Mouse (Mus musculus) kidney, postnatal 14 days (tissue): Measurements from ENCODE around the gene Skp1a.

Experiments used
- DNase-seq: peaks from one replicate; pipeline ENCODE4 v3.0.0; 2022; ENCODE audit warnings: mixed read lengths

Skp1a gene

GRCm38 (mm10) chr11:52278991-52279390, 47.2 kb downstream of the Skp1a start:
- DNase-seq = no peak

- DNase-seq = no peak
These were observed 47.9 kb downstream of the Skp1a start for GRCm38 (mm10) chr11:52279611-52280145.

- DNase-seq = no peak
These were observed 49.0 kb downstream of the Skp1a start for GRCm38 (mm10) chr11:52280566-52281455.

GRCm38 (mm10) chr11:52281568-52282328, 50.0 kb downstream of the Skp1a start:
- no peak for DNase-seq

GRCm38 (mm10) chr11:52282420-52282773, 50.6 kb downstream of the Skp1a start:
- DNase-seq = no peak

- peak; percentile 90 for DNase-seq
These were observed 51.2 kb downstream of the Skp1a start, which contains the start of gene Tcf7 for GRCm38 (mm10) chr11:52282774-52283595. Gene Tcf7, minus strand, starts transcription at chr11:52283014.

- DNase-seq = peak; percentile 86
These were observed 52.1 kb downstream of the Skp1a start for GRCm38 (mm10) chr11:52283596-52284571.

- DNase-seq = no peak
These were observed 54.6 kb downstream of the Skp1a start for GRCm38 (mm10) chr11:52286301-52286957.

- no peak for DNase-seq
These were observed 55.1 kb downstream of the Skp1a start for GRCm38 (mm10) chr11:52286958-52287305.

GRCm38 (mm10) chr11:52292346-52292745, 60.6 kb downstream of the Skp1a start:
- no peak for DNase-seq

GRCm38 (mm10) chr11:52292894-52293293, 61.1 kb downstream of the Skp1a start:
- DNase-seq = no peak

- DNase-seq = no peak
These were observed 62.3 kb downstream of the Skp1a start for GRCm38 (mm10) chr11:52294103-52294502.
